In the genomic region with DNA sequence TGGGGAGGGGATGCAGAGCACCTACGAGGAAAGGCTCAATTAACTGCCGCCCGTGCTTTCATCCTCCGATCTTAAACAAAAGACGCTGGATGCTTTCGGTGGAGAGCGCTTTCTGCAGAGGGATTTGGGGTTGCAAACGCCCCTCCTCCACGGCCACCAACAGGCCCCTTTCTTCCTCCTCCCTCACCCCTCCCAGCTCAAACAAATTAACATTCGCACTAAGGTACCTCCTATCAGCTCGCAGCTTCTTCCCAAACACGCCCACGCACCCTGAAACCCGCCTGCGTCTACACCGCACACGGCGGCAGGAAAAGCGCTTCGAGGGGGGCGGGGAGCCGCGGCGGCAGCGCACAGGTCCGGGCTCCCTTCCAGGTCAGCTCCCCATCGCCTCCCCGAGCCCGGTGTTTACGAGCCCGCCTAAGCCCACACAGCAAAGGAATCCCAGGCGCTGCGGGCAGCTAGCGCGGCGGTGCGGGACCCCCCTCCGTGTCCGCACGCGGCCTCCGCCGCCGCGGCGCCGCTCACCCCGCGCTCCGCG, we compare ENCODE assay signal across 8 mouse cellular contexts. TPM values are rescaled to one million over a fixed set of nuclear protein-coding genes. Genes with fewer than 3 reads are reported as not detected.
DNase-seq lines count a peak whose midpoint lies in the region; ATAC-seq lines count a peak whose summit lies in the region.

No protein-coding gene starts in this region.

- peak overlapping the region; percentile 98 for H3K27ac ChIP-seq in hindbrain, embryonic 14.5 days

- ATAC-seq in frontal cortex, adult (ENCODE audit: low TSS enrichment), result peak; percentile 76
- peak; percentile 84 for ATAC-seq in hindbrain, embryonic 14.5 days (ENCODE audit: low FRiP score)

- H3K4me1 ChIP-seq in hindbrain, embryonic 14.5 days (replicated peaks; ENCODE audit: control insufficient read depth, insufficient read depth, low read length), result peaks cover 14% of the 10 kb centered on the region

- peak overlapping the region; percentile 79 for H3K4me2 ChIP-seq in hindbrain, embryonic 14.5 days (replicated peaks)

- H3K9me3 ChIP-seq in hindbrain, embryonic 14.5 days (ENCODE audit: control insufficient read depth, low read length), result no peaks in the 10 kb centered on the region

- under 1% methylated on average over 50 of the region's 51 CpGs for WGBS in hindbrain, embryonic 14.5 days

- H3K9ac ChIP-seq in hindbrain, embryonic 14.5 days, result peak overlapping the region; percentile 97

- H3K27me3 ChIP-seq in hindbrain, embryonic 14.5 days (ENCODE audit: control insufficient read depth, insufficient read depth, low read length), result no peaks in the 10 kb centered on the region

- peak; percentile 81 for DNase-seq in MEL-GATA-1-ER (ENCODE audit: extremely low read depth, low read depth)
- DNase-seq in cerebellum, adult 18-20 months, result peak; percentile 84 to 86
- DNase-seq in hindbrain, embryonic 14.5 days (ENCODE audit: low spot score), result peak; percentile 76
- DNase-seq in left cerebral cortex, adult 11 months (ENCODE audit: low spot score), result peak; percentile 65
- peak; percentile 69 for DNase-seq in lung, postnatal 36 days
- DNase-seq in retina, postnatal 7 days (ENCODE audit: low read depth, low spot score), result peak; percentile 42
- DNase-seq in urinary bladder, adult 18-20 months (ENCODE audit: low spot score in 2 of 2), result peak; percentile 47 to 57

- H3K36me3 ChIP-seq in hindbrain, embryonic 14.5 days (replicated peaks; ENCODE audit: control insufficient read depth, insufficient read depth), result no peaks in the 10 kb centered on the region

- peak overlapping the region; percentile 95 for H3K4me3 ChIP-seq in hindbrain, embryonic 14.5 days (replicated peaks; ENCODE audit: low read length)

RNA-seq across cellular contexts. Expression of gene Ralgps2, which starts 0.7 kb away (rescaled TPM):
- 85.6 and 89.5 TPM in 2 replicates for polyA plus RNA-seq in hindbrain, embryonic 14.5 days (2014; fragmentation: Nextera tagmentation; extraction: Ambion mirVana)

Comparison
In these comparisons a context has a peak if more than half of its experiments do, and no peak if none do; other contexts are left out.
1. Peak in every context shown above with its lines: DNase-seq, ATAC-seq, H3K4me3 ChIP-seq and H3K27ac ChIP-seq.